Mouse (Mus musculus): Measurements from ENCODE around the gene Aak1.
"Not testable (repeated sequence)": the region's sequence is repeated elsewhere in the genome, so short reads cannot be mapped to it uniquely, and the experiment has no call there.

The Aak1 gene

DNA sequence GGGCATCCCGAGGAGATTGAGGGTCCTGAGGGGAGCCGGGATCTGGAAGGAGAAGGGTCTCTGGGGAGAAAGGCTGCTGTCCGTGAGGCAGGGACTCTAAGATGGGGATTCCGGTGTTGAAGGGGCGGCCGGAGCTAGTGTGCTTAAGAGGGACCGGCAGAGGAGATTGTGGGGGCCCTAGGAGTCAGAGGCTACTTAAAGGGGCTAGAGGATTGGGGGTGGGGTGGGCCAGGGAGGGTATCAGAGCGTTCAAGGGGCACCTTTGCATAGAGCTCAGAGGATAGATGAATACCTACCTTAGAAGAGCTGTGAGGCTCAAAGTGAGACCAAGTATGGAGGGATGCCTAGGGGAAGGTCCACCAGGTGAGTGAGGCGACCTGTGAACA, 193.8 kb downstream of the Aak1 start:
- no peaks in the 10 kb centered on the region for H3K9me3 ChIP-seq (ENCODE audit: low read length)
- H3K4me3 ChIP-seq (replicated peaks; ENCODE audit: low read length) = peak overlapping the region; percentile 94
- H3K36me3 ChIP-seq (ENCODE audit: insufficient read depth, low read length) = 0 out of 2 replicates have a peak, but pooled peaks cover 4% of the 10 kb centered on the region
- TF ChIP-seq POU5F1 (IDR thresholded peaks at IDR 0.05; ENCODE audit: borderline replicate concordance, low read length) (no peak), NANOG (IDR thresholded peaks at IDR 0.05; ENCODE audit: borderline replicate concordance, low read length) (no peak), CTCF (conservative IDR thresholded peaks at IDR 0.05; ENCODE audit: low read length) (no peak)
- peaks cover 24% of the 10 kb centered on the region for H3K4me1 ChIP-seq (replicated peaks; ENCODE audit: low read depth, low read length)
- peaks cover 8% of the 10 kb centered on the region; the same call in 1 of the 2 replicates for H3K27me3 ChIP-seq (ENCODE audit: insufficient read depth, low read length)

DNA sequence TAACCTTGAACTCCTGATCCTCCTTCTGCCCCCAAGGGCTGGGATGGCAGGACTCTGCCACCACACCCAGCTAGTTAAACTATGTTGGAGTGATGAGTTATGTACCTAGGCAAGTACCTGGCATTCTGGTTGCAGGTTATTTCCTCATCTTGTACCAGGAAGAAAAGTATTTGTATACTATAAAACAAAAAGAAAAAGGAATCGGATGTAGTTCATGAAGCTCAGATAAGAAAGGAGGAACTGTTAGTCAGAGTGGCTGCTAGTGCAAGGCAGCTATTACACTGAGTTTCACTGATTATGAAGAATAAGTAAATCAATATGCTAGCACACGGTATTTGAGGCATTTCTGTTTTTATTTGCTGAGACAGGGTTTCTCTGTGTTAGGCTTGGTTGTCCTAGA, 195.6 kb downstream of the Aak1 start:
- H3K27me3 ChIP-seq (ENCODE audit: insufficient read depth, low read length) = peaks cover 8% of the 10 kb centered on the region; the same call in 1 of the 2 replicates
- no peak overlapping the region for H3K4me3 ChIP-seq (replicated peaks; ENCODE audit: low read length)
- H3K9me3 ChIP-seq (ENCODE audit: low read length) = no peaks in the 10 kb centered on the region
- peaks cover 22% of the 10 kb centered on the region for H3K4me1 ChIP-seq (replicated peaks; ENCODE audit: low read depth, low read length)
- no peak for TF ChIP-seq NANOG (IDR thresholded peaks at IDR 0.05; ENCODE audit: borderline replicate concordance, low read length)
- TF ChIP-seq POU5F1 (IDR thresholded peaks at IDR 0.05; ENCODE audit: borderline replicate concordance, low read length) = no peak
- no peak for TF ChIP-seq CTCF (conservative IDR thresholded peaks at IDR 0.05; ENCODE audit: low read length)
- 0 out of 2 replicates have a peak, but pooled peaks cover 5% of the 10 kb centered on the region for H3K36me3 ChIP-seq (ENCODE audit: insufficient read depth, low read length)

DNA sequence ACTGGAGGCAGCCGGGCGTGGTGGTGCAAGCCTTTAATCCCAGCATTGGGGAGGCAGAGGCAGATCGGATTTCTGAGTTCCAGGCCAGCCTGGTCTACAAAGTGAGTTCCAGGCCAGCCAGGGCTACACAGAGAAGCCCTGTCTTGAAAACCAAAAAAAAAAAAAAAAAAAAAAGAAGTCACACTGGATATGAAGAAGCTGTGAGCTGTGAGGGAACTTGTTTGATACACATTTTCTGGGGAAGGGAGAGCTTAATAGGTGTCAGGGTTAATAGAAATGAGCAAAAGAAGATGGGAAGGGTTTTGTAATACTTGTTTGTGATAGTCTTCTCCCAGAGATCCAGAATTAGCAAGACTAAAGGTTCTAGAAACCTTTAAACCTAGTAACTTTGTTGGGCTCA, 196.2 kb downstream of the Aak1 start:
- Histone ChIP-seq H3K9me3 (ENCODE audit: low read length) (no peaks in the 10 kb centered on the region), H3K4me1 (replicated peaks; ENCODE audit: low read depth, low read length) (peaks cover 22% of the 10 kb centered on the region), H3K4me3 (replicated peaks; ENCODE audit: low read length) (no peak overlapping the region), H3K36me3 (ENCODE audit: insufficient read depth, low read length) (0 out of 2 replicates have a peak, but pooled peaks cover 5% of the 10 kb centered on the region), H3K27me3 (ENCODE audit: insufficient read depth, low read length) (peaks cover 8% of the 10 kb centered on the region; the same call in 1 of the 2 replicates)
- TF ChIP-seq POU5F1 (IDR thresholded peaks at IDR 0.05; ENCODE audit: borderline replicate concordance, low read length) = no peak

DNA sequence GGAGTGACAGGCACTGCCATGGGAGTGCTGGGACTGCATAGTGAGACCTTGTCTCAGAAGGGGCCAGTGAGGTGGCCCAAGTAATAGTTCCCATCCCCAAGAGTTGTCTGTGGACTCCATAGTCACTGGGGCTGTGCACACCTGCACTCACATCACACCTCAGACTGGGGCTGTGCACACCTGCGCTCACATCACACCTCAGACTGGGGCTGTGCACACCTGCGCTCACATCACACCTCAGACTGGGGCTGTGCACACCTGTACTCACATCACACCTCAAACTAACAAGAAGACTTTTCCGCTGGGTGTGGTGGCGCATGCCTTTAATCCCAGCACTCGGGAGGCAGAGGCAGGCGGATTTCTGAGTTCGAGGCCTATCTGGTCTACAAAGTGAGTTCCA, 199.4 kb downstream of the Aak1 start:
- H3K36me3 ChIP-seq (ENCODE audit: insufficient read depth, low read length) = peaks cover 23% of the 10 kb centered on the region

DNA sequence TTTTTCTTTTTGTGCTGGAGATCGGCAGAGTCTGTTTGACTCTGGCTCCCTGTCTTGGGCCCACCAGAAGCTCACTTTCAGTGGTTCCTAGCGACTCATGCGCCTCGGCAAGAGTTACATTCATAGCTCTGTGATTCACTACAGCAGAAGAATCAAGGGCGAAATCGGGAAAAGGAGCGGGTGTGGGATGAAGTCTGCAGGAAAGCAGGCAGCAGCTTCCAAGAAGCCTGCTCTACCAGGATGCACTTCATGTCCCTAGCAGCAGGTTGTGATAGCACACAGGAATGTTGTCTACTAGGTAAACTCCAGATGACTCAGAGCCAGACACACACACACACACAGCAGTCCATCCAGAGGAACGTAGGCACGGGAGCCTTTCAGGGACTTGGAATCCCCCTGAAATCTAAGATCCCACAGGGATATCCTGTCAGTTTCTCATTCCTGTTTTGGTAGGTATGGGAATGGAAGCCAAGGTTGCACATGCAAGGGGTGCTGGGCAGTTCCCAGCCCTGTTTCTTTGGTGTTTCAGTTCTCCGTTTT, 202.6 kb downstream of the Aak1 start:
- no peak for TF ChIP-seq POU5F1 (IDR thresholded peaks at IDR 0.05; ENCODE audit: borderline replicate concordance, low read length)
- TF ChIP-seq NANOG (IDR thresholded peaks at IDR 0.05; ENCODE audit: borderline replicate concordance, low read length) = no peak
- no peak for TF ChIP-seq CTCF (conservative IDR thresholded peaks at IDR 0.05; ENCODE audit: low read length)
- Histone ChIP-seq H3K4me1 (replicated peaks; ENCODE audit: low read depth, low read length) (peaks cover 7% of the 10 kb centered on the region; the same call in 1 of the 2 replicates), H3K9me3 (ENCODE audit: low read length) (no peaks in the 10 kb centered on the region), H3K27me3 (ENCODE audit: insufficient read depth, low read length) (no peaks in the 10 kb centered on the region), H3K4me3 (replicated peaks; ENCODE audit: low read length) (no peak overlapping the region), H3K36me3 (ENCODE audit: insufficient read depth, low read length) (peaks cover 41% of the 10 kb centered on the region)

More for the DNA sequence above, 199.4 kb downstream of the Aak1 start:
- not testable (repeated sequence) for H3K27me3 ChIP-seq (ENCODE audit: insufficient read depth, low read length); H3K4me3 ChIP-seq (replicated peaks; ENCODE audit: low read length); H3K9me3 ChIP-seq (ENCODE audit: low read length)
- peaks cover 14% of the 10 kb centered on the region for H3K4me1 ChIP-seq (replicated peaks; ENCODE audit: low read depth, low read length)

All from E14TG2a.4 (cell line).